Mouse (Mus musculus) testis, adult 2 months (tissue): ENCODE data around the gene Rpusd4.

Source experiments
- CTCF ChIP-seq: fragments of 200-500 bp; IDR thresholded peaks from 2 replicates; pipeline ENCODE4 v1.5.1; 2012; ENCODE audit warnings: low read depth, mild to moderate bottlenecking, inconsistent platforms, low read length, moderate library complexity; ENCODE audit not compliant: control insufficient read depth, insufficient read depth, insufficient replicate concordance
- POLR2A ChIP-seq: fragments of 200-500 bp; IDR thresholded peaks from 2 replicates; pipeline ENCODE4 v1.6.1; 2012; ENCODE audit warnings: low read depth, mild to moderate bottlenecking, inconsistent platforms, low read length, moderate library complexity; ENCODE audit not compliant: control insufficient read depth

- no peak for TF ChIP-seq CTCF
- no peak for TF ChIP-seq POLR2A
These were observed 10.2 kb downstream of the Rpusd4 start for GRCm38 (mm10) chr9:35277855-35278365.
